ENCODE assay signal across 12 mouse cellular contexts in genomic region chr14:99176559-99176958, GRCm38 (mm10).
DNase-seq lines count a peak whose midpoint lies in the region; ATAC-seq and TF ChIP-seq lines count a peak whose summit lies in the region.
"Had no signal": no experiment of that assay in that cellular context is flagged by ENCODE, and none has a peak within 500 bp of the region (broad histone marks: within the 10 kb centered on the region; RNA-seq: fewer than 3 reads in every experiment).

No protein-coding gene starts in this region.

- H3K27ac ChIP-seq in heart, embryonic 11.5 days (ENCODE audit: low read depth, low read length) = no peak overlapping the region
- no peak overlapping the region for H3K27ac ChIP-seq in ES-E14 (ENCODE audit: insufficient read depth, low read depth, low read length, poor library complexity, severe bottlenecking)
- H3K27ac ChIP-seq in intestine, embryonic 15.5 days = no peak overlapping the region
- H3K27ac ChIP-seq in forebrain, embryonic 10.5 days = no peak overlapping the region
- H3K27ac ChIP-seq: gastrocnemius, adult 2 months had no signal

- no peak overlapping the region for H3K4me3 ChIP-seq in heart, embryonic 11.5 days (ENCODE audit: low read depth, low read length)
- no peak overlapping the region for H3K4me3 ChIP-seq in ES-E14 (ENCODE audit: insufficient read depth in 1 of 2, low read depth in 1 of 2, low read length in 2 of 2, poor library complexity in 1 of 2, severe bottlenecking in 1 of 2)
- H3K4me3 ChIP-seq in intestine, embryonic 15.5 days (replicated peaks) = no peak overlapping the region
- no peak overlapping the region for H3K4me3 ChIP-seq in forebrain, embryonic 10.5 days
- H3K4me3 ChIP-seq: gastrocnemius, adult 2 months had no signal

- H3K9ac ChIP-seq in heart, embryonic 11.5 days (ENCODE audit: low read depth, low read length) = no peak overlapping the region
- H3K9ac ChIP-seq in ES-E14 (ENCODE audit: insufficient read depth, low read depth, low read length, poor library complexity, severe bottlenecking) = no peak overlapping the region
- no peak overlapping the region for H3K9ac ChIP-seq in intestine, embryonic 15.5 days

- no peaks in the 10 kb centered on the region for H3K27me3 ChIP-seq in heart, embryonic 11.5 days (ENCODE audit: control insufficient read depth, insufficient read depth, low read length)
- no peaks in the 10 kb centered on the region for H3K27me3 ChIP-seq in intestine, embryonic 15.5 days (replicated peaks)
- no peaks in the 10 kb centered on the region for H3K27me3 ChIP-seq in forebrain, embryonic 10.5 days (ENCODE audit: poor library complexity, severe bottlenecking)
- H3K27me3 ChIP-seq: Patski had no signal

- DNase-seq in heart, postnatal 10 days = peak; percentile 36 to 54
- DNase-seq in ES-E14 (ENCODE audit: low read depth, low spot score) = peak; percentile 45
- peak; percentile 86 for DNase-seq in lung, postnatal 25 days (ENCODE audit: low spot score)
- DNase-seq in retina, postnatal 1 day = no peak
- no peak for DNase-seq in forebrain, embryonic 10.5 days (ENCODE audit: extremely low spot score, low spot score)
- no peak for DNase-seq in layer of hippocampus, postnatal 25 days (ENCODE audit: extremely low spot score in 1 of 2, low spot score in 1 of 2)
- DNase-seq: cerebellum, postnatal 10 days; gastrocnemius, adult 2 months; heart, postnatal 36 days had no signal

- H3K4me1 ChIP-seq in heart, embryonic 11.5 days (ENCODE audit: control insufficient read depth, insufficient read depth, low read length) = no peaks in the 10 kb centered on the region
- 0 out of 4 replicates have a peak, but pooled peaks cover 0 to 2% of the 10 kb centered on the region in 2 experiments for H3K4me1 ChIP-seq in ES-E14 (ENCODE audit: control insufficient read depth in 2 of 2, insufficient read depth in 2 of 2, low read length in 2 of 2, poor library complexity in 1 of 2)
- H3K4me1 ChIP-seq in intestine, embryonic 15.5 days (replicated peaks) = no peaks in the 10 kb centered on the region; the same call in 1 of the 2 replicates
- H3K4me1 ChIP-seq in forebrain, embryonic 10.5 days = no peaks in the 10 kb centered on the region

- H3K36me3 ChIP-seq in heart, embryonic 11.5 days (ENCODE audit: control insufficient read depth, insufficient read depth, low read length) = no peaks in the 10 kb centered on the region
- H3K36me3 ChIP-seq in ES-E14 (ENCODE audit: control insufficient read depth, insufficient read depth, low read length, poor library complexity, severe bottlenecking) = no peaks in the 10 kb centered on the region
- no peaks in the 10 kb centered on the region for H3K36me3 ChIP-seq in intestine, embryonic 15.5 days
- H3K36me3 ChIP-seq in forebrain, embryonic 10.5 days (replicated peaks) = peaks cover 17% of the 10 kb centered on the region

- in situ Hi-C loops in ES-E14 (cut with MboI; ENCODE audit: low sequenced_read_pairs in 2 of 2, unreplicated experiment in 2 of 2) = no loop called here

- no peaks in the 10 kb centered on the region for H3K9me3 ChIP-seq in heart, embryonic 11.5 days (replicated peaks; ENCODE audit: control insufficient read depth, low read length)
- no peaks in the 10 kb centered on the region for H3K9me3 ChIP-seq in ES-E14 (ENCODE audit: control insufficient read depth, insufficient read depth, low read depth, low read length)
- no peaks in the 10 kb centered on the region for H3K9me3 ChIP-seq in intestine, embryonic 15.5 days
- H3K9me3 ChIP-seq in forebrain, embryonic 10.5 days = no peaks in the 10 kb centered on the region

- H3K4me2 ChIP-seq in heart, embryonic 11.5 days = no peak overlapping the region
- no peak overlapping the region for H3K4me2 ChIP-seq in intestine, embryonic 15.5 days (replicated peaks)

- 48% methylated on average over 9 of the region's 9 CpGs for WGBS in heart, embryonic 11.5 days (ENCODE audit: insufficient replicate concordance)
- 41% methylated on average over 9 of the region's 9 CpGs for WGBS in intestine, embryonic 15.5 days
- 46% methylated on average over 9 of the region's 9 CpGs for WGBS in forebrain, embryonic 10.5 days

- no peak for ATAC-seq in heart, embryonic 11.5 days (replicated peaks; ENCODE audit: insufficient number of reproducible peaks, low FRiP score, low TSS enrichment)
- ATAC-seq in intestine, embryonic 15.5 days = peak; percentile 95
- ATAC-seq: Patski had no signal

- intact Hi-C loops in heart, postnatal 10 days (cut with DNase I) = no loop called here

TF ChIP-seq in ES-E14, 5 proteins besides CTCF, POLR2A, EP300 and RAD21:
- TF ChIP-seq CHD2 (IDR thresholded peaks at IDR 0.05; ENCODE audit: low read depth, low read length) (no peak), MAFK (IDR thresholded peaks at IDR 0.05; ENCODE audit: insufficient read depth, low read depth, low read length) (peak; percentile 38; the same call in 1 of the 2 replicates), ZNF384 (IDR thresholded peaks at IDR 0.05; ENCODE audit: low read depth, low read length) (no peak)

Comparison
In these comparisons a context has a peak if more than half of its experiments do, and no peak if none do; other contexts are left out.
1. DNase-seq: peak in heart, postnatal 10 days (2 of 2), ES-E14 (single experiment) and lung, postnatal 25 days (single experiment); none in retina, postnatal 1 day (single experiment), forebrain, embryonic 10.5 days (single experiment) and layer of hippocampus, postnatal 25 days (0 of 2).